Mouse (Mus musculus) fibroblast of lung, adult 2 months (primary cell): ENCODE results near the gene Ccnd2.

Source experiments
- DNase-seq: peaks from one replicate; pipeline ENCODE4 v3.0.0-alpha.2; 2011; ENCODE audit warnings: low read depth

The Ccnd2 gene

DNA sequence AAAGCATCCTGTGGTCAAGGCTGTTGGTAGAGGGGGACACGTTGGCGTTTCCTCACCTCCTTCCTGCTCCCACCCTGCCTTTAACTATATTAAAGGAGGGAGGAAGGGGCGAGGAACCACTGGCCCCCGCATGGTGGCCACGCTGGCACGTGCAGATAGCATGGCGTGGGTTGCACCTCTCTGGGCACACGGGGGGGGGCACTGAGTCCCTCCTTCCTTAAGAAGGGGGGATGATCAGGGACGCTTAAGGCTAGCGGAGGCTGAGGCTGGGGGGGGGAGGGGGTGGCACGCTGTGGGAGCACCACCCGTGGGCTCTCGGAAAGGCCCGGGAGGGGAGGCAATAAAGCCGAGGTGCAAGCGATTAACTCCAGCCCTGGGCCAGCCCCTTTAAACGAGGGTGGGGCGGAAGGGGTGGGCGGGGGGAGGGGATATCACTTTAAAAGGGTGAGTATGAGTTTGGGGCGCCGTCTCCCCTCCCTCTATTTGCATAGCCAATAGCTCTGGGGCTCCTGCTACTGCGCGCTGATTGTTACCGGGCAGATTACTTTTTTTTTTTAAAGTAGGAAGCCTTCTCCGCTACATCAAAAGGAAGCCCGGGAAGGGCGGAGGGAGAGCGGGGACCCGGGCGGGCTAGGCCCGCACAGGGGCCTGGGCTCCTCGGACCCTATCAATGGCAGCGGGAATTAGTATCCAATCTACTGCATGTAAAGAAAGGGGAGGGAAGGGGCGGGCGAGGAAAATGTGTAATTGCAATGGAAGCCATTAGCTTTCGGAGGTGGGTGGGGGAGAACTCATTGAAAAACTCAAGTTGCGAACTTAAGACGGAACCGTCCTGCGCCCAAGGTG lies at the start of gene Ccnd2:
Gene Ccnd2 (minus strand): TSS at position 88 of the 846 bp plus-strand sequence.
- DNase-seq = no peak

DNA sequence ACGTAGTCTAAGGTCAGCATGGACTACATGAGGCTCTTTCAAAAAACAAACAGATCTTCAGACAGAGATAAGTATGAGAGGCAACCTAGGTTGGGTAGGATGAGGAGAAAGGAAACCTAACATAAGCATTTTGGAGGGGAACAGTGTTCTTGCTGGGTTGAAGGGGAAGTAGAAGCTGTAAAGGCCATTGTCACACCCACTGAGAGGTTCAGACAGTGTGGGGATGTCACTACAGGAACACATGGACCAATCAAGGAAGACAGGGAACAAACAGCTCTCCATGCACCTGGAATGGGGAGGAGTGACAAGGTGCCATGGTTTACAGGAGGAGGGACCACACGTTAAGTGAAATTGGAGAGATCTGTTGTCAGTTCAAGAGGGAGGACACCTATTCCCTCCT lies 45.0 kb upstream of the Ccnd2 start:
- no peak for DNase-seq

DNA sequence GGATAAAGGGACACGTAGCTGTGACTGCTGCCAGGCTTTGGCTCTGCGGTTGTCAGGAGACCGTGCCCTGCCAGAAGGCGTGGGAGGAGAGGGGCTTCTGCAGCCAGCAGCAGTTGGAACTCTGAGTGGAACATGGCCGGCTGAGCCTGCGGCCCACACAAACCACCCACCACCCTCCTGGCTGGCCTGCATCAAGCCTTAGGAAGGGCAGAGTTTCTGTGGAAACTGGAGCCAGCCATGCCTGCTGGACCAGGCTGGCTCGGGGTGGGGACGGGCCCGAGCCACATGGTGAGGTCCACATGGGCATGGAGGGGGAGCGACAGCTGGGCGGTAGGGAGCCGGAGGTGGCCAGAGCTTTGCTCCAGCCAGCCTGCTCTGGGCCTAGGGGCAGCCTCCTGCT lies 29.3 kb upstream of the Ccnd2 start:
- no peak for DNase-seq

DNA sequence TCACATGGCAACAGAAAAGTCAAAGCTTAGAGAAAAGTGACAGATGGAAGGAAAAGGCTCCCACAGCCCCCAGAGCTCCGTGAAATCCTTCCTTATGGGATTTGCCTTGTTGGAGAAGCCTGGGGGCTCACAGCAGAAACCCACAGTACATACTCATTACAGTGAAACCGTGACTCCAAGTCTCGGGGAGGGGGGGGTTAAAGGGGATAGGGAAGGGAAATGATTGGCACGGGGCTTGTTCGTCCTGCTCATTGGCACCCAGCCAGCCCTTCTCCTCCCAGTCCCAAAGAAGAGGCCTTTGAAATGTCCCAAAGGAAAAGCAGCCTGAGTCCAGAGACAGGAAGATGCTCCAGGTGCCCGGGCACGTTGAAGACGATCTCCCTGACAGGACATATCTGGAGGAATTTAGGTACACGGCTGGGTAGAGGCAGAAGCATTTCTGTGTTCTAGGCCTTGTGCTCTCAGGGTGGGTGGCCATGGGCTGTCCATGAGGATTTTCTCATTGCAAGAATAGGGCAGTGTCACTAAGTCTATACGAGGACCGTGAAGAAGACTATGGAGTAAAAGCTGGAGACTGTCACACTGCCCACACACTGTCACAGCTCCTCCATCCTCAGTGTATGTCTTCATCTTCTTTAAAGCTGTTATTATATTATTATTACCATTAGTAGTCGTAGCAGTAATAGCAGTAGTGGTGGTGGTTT lies 27.2 kb upstream of the Ccnd2 start:
- DNase-seq = no peak

DNA sequence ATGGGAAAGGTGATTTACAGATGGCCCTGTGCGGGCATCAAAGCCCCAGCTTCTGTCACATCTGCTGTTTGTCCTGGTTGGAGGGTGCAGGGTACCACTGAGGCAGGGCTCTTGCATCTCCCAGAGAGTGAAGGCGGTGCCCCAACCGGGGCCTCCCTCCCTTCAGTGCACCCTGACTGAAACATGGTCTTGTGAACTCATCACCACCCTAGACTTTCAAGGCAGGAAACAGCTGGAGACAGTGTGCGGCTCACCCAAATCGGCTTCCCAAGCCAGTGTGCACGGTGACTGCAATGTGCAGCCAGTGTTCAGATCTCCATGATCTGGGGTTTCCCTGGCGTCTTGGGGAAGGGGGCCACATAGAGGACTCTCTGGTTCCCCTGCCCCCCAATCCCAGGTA lies 26.0 kb upstream of the Ccnd2 start:
- DNase-seq = no peak

DNA sequence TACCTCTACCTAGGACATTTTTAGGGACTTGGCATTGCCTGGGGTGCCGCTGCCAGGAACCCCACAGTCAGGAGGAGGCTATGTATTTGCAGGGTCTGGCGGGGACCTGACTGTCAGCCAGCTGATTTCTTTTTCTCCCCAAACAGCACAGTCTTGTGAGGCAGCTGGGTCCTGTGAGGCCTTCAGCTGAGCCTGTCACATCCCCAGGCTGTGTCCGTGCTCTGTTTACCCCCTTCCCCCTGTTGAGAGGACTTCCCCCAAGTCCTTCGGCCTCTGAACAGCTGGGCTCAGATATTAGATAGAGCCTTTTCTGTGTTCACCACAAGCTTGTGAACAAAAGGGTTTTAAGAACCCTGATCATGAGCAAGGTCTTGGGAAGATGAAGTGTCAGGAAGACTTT lies 25.4 kb upstream of the Ccnd2 start:
- no peak for DNase-seq

DNA sequence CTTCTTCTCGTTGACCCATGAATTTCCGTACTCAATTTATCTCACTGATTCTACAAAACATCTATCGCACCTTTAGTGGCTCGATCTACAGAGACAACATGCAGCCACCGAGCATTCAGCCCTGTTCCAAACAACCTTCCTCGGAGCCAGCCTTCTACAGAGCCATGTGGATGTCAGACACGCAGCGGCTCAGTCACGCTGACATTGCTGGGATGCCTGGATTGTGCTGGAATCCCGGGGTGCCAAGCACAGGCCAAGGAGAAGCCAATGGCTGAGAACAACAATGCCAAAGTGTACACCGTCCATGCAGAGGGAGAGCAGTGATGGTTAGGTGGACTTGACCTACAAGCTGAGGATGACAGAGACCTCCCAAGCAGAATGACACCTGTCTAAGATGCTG lies 20.5 kb upstream of the Ccnd2 start:
- DNase-seq = no peak

DNA sequence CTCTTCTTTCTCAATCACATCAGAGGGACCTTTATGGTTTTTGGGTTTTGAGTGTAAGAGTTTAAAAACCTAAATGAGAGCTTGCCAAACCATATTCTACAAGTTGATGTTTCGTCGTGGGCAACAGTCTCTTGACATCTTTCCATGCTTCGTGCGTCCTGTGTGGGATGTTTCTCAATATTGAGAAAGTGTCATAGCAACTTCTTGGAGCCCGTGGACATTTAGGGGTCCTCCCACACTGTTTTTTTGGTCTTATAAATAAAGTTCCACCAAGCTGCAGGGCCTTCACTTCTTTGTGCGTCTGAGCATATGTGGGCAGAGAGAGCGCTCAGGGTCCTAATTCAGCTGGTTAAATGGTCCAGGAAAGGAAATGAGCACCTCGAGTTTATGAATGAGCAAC lies 18.7 kb upstream of the Ccnd2 start:
- no peak for DNase-seq

DNA sequence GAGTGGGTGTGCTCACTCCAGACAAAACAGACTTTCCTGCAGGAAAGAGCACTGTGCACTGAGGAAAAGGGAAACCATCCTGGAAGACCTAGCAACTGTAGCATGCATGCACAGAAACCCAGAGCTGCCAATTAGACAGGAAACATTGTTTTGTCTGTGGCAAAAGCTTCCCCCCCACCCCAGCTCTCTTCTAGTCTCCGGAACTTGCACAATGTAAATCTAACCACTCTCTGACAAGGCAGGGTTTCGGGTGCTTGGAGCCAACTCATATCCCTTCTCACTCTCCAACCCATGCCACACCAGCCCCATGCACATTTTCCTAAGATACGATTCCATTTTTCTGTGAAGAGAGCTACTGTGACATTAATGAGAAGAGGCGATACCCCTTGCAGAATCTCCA lies 13.7 kb upstream of the Ccnd2 start:
- no peak for DNase-seq

DNA sequence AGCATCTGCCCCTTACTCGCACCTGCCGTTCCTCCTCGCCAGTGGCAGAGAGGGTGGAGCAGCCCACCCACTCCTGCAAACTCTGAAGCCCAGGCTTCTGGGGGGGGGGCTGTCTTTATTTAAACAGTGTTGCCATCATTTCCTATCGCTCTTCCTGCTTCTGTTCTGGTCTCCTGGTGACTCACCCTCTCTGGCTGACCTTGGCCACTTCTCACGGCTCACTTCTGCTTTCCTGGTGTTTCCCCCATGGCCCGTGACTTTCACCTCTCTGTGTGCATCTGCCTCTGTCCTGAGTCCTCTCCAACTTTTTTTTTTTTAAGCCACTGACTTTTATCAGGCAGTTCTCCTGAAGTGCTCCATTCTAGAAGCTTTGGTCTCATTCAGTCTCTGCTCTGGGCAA lies 10.8 kb upstream of the Ccnd2 start:
- DNase-seq = no peak

DNA sequence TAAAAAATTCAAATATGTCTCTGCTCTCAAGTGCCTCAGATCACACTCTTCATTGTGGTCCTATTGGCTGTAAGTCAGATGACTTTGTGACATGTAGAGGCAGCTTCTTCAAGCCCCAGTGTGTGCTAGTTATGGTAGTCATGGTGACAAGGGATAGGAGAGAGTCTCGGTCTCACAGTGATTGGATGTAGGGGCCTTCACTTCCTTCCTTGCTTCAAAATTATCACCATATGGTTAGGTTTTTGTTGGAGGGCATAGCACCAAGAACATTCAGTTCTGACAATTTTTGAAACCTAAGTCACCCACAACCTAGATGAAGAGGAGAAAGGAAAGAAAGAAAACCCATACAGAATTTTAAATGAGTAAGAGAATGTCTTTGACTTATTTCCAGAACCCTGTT lies 5.3 kb upstream of the Ccnd2 start:
- no peak for DNase-seq

DNA sequence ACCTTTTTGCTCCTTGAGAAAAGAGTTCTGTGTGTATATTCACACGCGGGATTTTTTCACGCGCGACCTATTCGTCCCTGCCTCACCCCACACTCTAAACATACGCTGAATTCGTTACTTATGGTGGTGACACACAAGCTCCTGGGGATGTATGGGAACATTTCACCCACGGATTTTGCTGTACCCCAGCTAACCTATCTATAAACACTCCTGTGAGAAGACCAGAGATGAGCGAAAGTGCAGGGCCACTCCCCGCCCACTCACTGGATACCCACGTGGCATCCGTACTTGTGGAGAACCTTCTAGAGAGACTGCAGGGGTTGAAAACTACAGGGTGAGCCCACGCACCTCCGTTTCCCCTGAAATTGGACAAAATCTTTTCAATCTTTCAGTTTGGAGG lies 3.5 kb upstream of the Ccnd2 start:
- DNase-seq = no peak

DNA sequence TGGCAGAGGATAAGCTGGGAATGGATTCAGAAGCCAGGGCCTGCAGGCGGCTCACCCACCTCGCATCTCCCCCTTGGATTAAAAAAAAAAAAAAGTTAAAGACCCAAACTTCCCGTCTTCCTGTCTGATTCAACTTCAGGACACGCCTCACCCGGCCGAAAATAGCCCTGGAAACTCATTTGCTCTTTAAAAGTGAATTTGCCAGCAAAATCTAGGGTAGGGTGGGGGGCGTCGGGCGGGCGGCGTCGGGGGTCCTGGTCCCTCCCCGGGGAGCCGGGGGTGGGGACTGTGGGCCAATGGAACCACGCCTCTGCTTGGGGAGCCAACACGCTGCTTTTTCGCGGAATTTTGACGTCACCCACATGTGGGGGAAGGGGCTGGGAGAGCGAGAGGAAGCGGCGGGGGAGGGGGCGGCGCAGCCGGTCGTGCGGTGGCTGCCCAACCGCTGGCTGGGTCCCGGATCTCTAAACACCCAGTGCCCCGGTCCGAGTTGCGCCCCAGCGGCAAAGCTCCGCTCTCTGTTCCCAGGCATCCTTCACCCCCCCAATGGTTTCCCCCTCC lies 2.8 kb upstream of the Ccnd2 start:
- DNase-seq = no peak

DNA sequence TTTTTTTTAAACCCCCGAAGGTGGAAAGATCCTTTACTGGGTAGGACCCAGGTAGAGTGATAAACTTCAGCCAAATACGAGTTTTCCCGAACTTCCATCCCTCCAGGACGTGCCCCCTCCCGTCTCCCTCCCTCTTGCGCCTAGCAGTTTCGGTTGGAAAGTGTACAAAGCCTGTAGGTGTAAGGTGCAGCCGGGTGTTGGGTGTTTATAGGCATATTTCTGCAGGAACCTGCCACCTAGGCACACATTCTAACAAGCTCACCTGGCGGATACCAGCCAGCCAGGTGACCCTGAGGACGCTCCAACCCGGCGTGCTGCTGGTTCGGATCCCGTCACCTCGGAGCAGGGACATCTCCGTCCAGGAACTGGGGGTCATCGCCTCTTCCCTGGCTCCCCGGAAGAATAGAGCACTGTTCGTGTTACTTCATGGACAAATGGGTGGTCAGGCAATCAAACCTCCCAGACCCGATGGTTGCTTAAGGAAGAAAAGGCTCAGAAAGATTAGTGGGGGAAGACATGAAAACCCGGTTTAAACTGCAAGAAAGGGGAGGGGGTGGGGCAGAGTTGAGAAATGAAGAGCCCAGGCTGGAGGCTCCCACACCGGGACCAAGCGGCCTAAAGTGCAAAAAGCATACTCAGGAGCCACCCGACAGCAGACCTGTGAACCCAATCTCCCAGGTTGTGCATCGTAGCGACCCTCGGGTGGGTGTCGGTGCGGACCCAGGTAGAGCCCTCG lies 2.1 kb upstream of the Ccnd2 start:
- no peak for DNase-seq

DNA sequence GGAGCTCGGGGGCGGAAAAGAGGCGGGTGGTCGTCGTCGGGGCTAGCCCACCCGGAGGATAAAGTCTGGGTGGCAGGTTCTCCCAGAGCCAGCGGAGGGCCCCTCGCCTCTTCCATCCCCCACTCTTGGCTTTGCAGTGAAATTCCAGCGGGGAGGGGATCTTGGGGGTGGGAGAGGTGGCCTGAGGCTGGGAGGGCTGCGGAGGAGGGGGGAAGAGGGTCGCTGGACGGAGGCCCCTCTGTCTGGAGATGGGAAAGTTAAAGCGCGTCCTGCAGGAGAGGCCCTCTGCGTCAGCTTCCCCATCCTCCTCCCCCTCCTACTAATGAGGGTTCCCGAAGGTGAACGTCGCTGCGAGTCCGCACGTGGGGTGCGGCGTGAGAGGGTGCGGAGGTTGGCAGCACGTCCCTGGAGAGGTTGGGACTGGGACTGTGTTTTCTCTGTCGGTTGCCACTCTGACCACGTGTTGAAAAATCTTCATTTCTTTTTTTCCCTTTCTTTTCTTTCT lies 1.4 kb upstream of the Ccnd2 start:
- DNase-seq = no peak

DNA sequence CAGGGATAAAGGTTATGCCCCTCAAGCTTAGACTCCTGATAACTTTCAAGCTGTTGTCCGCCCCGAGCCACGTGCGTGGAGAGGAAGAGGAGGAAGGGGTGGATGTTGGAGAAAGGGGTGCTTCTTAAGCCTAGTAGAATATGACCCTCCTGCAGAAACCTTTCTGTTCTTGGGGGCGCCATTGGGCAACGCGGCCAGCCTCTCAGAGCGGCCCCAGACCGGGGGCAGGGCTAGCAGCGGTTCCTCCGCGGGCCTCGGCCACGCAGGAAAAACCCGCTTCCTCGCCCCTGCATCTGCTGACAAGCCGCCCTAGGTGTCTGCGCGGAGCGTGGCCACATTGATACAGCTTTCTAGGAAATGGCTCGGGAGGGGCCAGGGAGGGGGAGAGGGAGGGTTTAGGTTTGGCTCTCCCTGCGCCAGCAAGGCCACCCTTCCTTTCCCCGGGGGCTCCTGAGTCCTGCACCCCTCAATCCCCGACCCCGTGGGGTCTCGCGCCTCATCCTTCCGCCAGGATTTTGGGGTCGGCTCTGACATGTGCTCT lies 358 bp downstream of the Ccnd2 start:
- no peak for DNase-seq

DNA sequence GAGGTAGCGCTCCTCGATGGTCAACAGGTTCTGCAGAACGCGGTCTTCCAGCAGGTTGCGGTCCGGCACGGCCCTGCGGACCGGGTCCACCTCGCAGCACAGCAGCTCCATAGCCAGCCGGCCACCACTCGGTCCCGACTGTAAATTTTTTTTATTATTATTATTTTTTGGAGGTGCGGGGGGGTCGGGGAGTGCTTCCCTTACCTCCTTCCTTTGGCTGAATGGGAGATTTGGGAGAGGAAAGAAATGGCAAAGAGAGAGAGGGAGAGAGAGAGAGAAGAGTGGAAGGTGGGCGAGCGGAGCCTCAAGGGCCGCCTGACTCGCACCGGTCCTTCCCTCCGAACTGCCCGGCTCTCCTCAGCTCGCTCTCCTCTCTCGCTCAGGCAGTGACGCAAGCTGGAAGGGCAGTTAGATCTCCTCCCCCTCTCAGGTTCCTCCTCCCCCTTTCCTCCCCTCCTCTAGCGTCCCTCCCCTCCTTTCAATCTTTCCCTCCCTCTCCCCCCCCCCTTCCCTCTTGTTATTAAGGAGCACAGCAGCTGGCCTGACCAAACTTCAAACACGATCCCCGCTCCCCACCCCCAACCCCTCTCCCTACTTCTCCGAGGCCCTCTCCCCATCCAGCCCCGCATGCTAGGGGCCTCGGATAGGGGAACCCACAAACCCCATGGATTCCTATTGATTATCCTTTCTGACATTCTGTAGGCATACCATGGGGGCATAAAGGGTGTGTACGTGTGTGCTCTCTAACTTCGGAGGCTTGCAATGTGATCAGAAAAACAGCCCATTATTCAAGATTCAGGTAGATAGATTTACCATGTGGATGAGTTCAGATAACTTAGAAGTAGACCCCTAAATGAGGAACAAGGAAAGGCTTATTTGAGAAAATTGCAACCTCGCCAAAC lies 1.1 kb downstream of the Ccnd2 start:
- peak; percentile 77 for DNase-seq

DNA sequence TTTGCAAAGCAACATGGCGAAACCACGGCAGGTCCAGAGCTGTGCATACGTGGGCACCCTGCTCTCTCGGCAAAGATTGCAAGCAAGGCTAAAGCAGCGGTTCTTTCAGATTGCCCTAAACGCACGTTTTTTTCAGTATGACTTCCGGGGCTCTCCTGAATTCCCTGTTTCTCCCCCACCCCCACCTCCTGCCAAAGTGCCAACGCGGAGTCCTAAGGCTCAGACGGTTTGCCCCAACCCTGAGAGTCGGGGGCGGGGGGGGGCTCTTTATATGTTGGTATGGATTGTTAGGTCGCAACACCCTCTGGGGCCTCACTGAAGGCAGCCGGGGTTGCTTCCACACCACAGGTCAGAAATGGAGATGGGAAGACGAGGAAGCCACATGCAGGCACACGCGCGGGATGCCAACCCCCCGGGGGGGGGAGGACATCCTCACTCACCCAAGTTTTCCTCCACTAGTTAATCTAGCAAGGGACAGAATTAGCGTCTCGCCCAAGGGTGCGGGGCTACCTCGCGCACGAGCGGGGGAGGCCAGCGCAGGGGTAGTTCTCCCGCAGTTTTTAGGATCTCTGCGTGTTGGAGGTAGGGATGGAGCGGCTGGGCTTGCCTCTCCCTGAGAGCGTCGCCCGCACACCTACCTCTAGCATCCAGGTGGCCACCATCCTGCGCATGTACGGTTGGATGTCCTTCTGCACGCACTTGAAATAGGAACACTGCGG lies 1.9 kb downstream of the Ccnd2 start:
- no peak for DNase-seq

DNA sequence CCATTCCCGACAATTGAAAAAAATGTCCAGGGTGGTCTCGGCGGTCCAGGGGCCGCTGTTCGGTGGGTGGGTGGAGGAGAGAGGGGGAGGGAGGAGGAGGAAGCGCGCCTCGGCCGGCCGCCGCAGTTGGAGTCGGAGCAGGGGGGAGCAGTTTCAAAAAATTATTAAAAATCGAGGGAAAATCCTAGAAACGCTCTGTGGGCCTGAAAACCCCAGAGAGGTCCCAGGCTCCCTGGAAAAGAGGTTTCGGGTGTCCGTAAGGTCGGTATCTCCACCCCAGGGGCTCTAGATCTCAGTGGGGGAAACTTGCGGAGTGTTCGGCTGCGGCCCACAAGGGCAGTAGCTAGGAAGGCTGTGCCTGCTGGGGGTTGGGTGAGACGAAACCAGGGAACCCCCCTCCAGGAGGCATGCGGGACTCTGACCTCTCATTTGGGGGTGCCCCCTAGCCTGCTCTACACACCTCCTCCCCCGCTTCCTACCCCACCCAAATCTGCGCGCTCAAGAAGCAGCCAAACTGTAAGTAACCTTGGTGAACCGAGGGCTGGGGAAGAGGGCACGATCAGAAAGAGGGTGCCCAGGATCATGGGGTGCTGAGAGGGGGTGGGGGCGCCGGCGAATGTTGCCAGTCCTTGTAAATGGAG lies 2.6 kb downstream of the Ccnd2 start:
- DNase-seq = no peak
